Mouse (Mus musculus) kidney, adult 2 months (tissue): ENCODE data around the gene Iqschfp.

ENCODE experiments used
- CTCF ChIP-seq: fragments of 200-500 bp; conservative IDR thresholded peaks from 2 replicates; pipeline ENCODE4 v1.5.1; 2011; ENCODE audit warnings: low read depth, mild to moderate bottlenecking, control low read depth, low read length, moderate library complexity, mixed read lengths; ENCODE audit not compliant: insufficient read depth, insufficient read length
- POLR2A ChIP-seq: fragments of 200-500 bp; IDR thresholded peaks from one replicate; pipeline ENCODE4 v1.6.1; 2011; ENCODE audit warnings: low read depth, low read length, control low read depth

DNA sequence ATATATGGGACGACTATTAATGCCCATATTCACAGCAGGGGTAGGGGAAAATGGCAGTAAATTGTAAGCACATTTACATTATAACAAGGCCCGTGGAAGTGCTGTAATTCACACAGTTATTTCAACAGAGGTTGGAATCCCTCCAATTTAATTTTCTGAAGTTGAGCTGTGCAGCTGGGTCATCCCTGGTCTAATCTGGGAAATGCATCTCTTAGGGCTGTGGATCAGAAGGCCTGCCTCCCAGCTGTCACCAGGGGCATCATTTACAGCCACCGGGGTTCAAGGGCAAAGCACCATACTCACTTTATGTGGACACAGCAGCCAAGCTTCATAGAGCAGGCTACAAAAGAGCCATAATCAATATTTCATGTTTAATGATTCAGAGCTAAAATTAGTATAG, 144.1 kb downstream of the Iqschfp start:
- TF ChIP-seq POLR2A, result no peak
- TF ChIP-seq CTCF, result no peak
